Mouse (Mus musculus): Measurements from ENCODE around the gene Btbd9. TPM values are rescaled to one million over a fixed set of nuclear protein-coding genes. Genes with fewer than 3 reads are reported as not detected.

Gene Btbd9
- polyA plus RNA-seq, 1 experiment from 2014 or later = 59.8 TPM

DNA sequence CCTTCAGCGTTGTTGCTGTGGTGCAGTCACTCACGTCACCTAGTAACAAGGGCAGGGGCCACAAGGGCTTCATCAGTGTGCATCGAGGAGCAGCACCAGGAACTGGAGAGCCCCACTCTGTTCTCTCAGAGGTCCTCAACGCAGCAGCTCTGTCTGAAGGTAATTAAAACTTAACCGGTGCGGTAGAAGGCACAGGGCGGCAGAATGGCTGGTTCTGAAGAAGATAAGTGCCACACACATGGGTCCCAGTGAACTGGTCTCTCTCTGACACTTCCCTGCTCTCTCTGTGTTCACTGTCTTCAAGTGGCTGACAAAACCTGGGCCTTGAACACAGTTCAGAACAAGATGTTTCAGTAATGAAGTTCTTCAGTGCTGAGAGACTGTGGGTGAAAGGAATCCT is 239.5 kb downstream of the Btbd9 start:
- Histone ChIP-seq H3K27me3 (ENCODE audit: insufficient read depth, poor library complexity, severe bottlenecking) (no peaks in the 10 kb centered on the region), H3K4me3 (no peak overlapping the region), H3K4me1 (peaks cover 34% of the 10 kb centered on the region), H3K27ac (no peak overlapping the region), H3K9me3 (no peaks in the 10 kb centered on the region), H3K36me3 (no peaks in the 10 kb centered on the region)
- DNase-seq (ENCODE audit: low spot score) = no peak
- 59% methylated on average over 7 of the region's 7 CpGs for WGBS

DNA sequence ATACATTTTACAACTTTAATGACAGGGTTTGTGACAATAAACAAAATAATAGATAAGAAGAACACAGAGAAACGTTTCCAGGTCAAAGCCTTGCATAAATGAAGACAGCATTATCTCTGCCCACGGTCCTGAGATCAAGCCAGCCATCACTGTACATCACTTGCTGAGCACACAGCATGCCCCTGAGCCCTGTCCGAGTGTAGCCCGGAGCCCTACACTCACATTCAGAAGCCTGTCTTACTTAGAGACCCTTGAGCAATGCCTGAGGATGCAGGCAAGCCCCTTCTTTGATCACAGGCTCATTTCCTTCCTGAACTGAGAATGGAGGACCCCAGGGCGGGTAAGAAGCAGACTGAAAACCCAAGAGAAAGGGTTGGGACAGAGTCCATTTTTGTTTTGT is 240.0 kb downstream of the Btbd9 start:
- Histone ChIP-seq H3K27ac (no peak overlapping the region), H3K36me3 (no peaks in the 10 kb centered on the region), H3K27me3 (ENCODE audit: insufficient read depth, poor library complexity, severe bottlenecking) (no peaks in the 10 kb centered on the region), H3K4me1 (peaks cover 38% of the 10 kb centered on the region), H3K4me3 (no peak overlapping the region), H3K9me3 (no peaks in the 10 kb centered on the region)
- no peak for DNase-seq (ENCODE audit: low spot score)
- WGBS = 50% methylated on average over 5 of the region's 5 CpGs

DNA sequence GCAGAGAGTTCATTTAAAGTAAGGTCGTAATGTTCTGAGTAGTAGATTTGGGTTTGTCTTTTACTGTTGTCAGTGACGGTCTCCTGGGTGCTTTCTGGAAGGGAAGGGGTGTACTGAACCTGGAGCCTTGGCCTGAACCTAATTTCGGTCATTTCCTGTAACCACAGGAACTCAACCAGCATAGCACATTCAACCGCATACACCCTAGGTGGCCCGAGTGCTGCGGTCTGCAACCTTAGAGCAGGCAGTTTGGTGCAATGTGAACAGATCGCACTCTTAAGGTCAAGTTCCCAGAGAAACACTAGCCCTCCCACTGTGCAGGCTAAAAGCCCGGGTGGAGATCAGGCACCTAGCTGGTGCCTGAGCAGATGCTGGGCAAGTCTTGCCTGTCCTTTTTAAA is 240.5 kb downstream of the Btbd9 start:
- no peaks in the 10 kb centered on the region for H3K36me3 ChIP-seq
- no peaks in the 10 kb centered on the region for H3K27me3 ChIP-seq (ENCODE audit: insufficient read depth, poor library complexity, severe bottlenecking)
- no peak overlapping the region for H3K27ac ChIP-seq
- WGBS = 53% methylated on average over 8 of the region's 8 CpGs
- H3K9me3 ChIP-seq = no peaks in the 10 kb centered on the region
- no peak for DNase-seq (ENCODE audit: low spot score)
- H3K4me1 ChIP-seq = peaks cover 36% of the 10 kb centered on the region
- no peak overlapping the region for H3K4me3 ChIP-seq

- Histone ChIP-seq H3K9me3 (no peaks in the 10 kb centered on the region), H3K4me3 (no peak overlapping the region), H3K27me3 (ENCODE audit: insufficient read depth, poor library complexity, severe bottlenecking) (no peaks in the 10 kb centered on the region), H3K4me1 (peaks cover 34% of the 10 kb centered on the region), H3K36me3 (no peaks in the 10 kb centered on the region), H3K27ac (no peak overlapping the region)
- 92% methylated on average over 6 of the region's 6 CpGs for WGBS
- DNase-seq (ENCODE audit: low spot score) = no peak
Measured at GRCm38 (mm10) chr17:30334257-30334656, 242.0 kb downstream of the Btbd9 start.

GRCm38 (mm10) chr17:30333136-30333535 is 243.2 kb downstream of the Btbd9 start:
- Histone ChIP-seq H3K27me3 (ENCODE audit: insufficient read depth, poor library complexity, severe bottlenecking) (no peaks in the 10 kb centered on the region), H3K4me3 (no peak overlapping the region), H3K9me3 (no peaks in the 10 kb centered on the region), H3K36me3 (no peaks in the 10 kb centered on the region), H3K4me1 (peaks cover 34% of the 10 kb centered on the region), H3K27ac (no peak overlapping the region)
- 81% methylated on average over 4 of the region's 4 CpGs for WGBS
- DNase-seq (ENCODE audit: low spot score) = no peak

DNA sequence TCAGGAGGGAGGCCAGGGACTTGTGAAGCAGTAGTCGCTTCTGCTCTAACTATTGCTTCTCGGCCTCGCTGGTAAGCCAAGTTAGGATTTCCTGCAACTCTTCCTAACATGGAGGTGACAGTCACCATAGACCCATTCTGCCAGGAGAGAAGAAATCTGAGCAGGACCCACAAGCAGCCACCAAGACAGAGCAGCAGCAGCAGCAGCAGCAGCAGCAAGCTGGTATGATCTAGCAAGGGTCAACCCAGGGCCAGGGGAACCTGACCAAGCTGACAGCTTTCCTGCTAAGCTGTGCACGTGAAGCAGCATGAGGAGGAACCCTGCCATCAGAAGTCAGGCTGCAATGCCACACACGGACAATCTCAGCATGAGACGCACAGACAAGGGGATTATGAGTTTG is 244.9 kb downstream of the Btbd9 start:
- Histone ChIP-seq H3K4me1 (peaks cover 24% of the 10 kb centered on the region), H3K27me3 (ENCODE audit: insufficient read depth, poor library complexity, severe bottlenecking) (no peaks in the 10 kb centered on the region), H3K36me3 (no peaks in the 10 kb centered on the region), H3K9me3 (no peaks in the 10 kb centered on the region), H3K27ac (no peak overlapping the region), H3K4me3 (no peak overlapping the region)
- 68% methylated on average over 6 of the region's 6 CpGs for whole genome bisulfite sequencing
- DNase-seq (ENCODE audit: low spot score) = no peak

- Histone ChIP-seq H3K9me3 (no peaks in the 10 kb centered on the region), H3K36me3 (no peaks in the 10 kb centered on the region), H3K27ac (no peak overlapping the region), H3K4me1 (peaks cover 13% of the 10 kb centered on the region), H3K27me3 (ENCODE audit: insufficient read depth, poor library complexity, severe bottlenecking) (no peaks in the 10 kb centered on the region), H3K4me3 (no peak overlapping the region)
- WGBS = 80% methylated on average over 2 of the region's 2 CpGs
- DNase-seq (ENCODE audit: low spot score) = no peak
Measured at GRCm38 (mm10) chr17:30329531-30329930, 246.8 kb downstream of the Btbd9 start.

DNA sequence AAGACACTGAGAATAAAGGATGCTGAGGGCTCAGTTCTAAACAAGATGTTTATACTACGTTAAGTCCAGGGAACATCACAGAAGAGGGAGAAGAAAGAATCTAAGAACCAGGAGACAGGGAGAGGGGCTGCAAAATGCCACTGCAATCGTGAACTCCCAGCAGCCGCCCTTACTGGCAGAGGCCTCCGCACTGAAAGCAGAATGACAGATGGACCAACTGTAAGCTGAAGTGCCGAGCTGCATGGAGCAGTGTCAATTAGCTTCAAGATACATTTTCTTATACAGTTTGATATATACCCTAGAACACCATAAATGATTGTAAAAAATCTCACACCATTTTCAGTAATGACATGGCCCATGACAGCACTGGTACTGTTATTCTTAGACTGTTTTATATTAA is 247.4 kb downstream of the Btbd9 start:
- H3K27ac ChIP-seq = no peak overlapping the region
- H3K9me3 ChIP-seq = no peaks in the 10 kb centered on the region
- 74% methylated on average over 5 of the region's 5 CpGs for WGBS
- H3K4me1 ChIP-seq = peaks cover 13% of the 10 kb centered on the region
- no peak for DNase-seq (ENCODE audit: low spot score)
- no peaks in the 10 kb centered on the region for H3K27me3 ChIP-seq (ENCODE audit: insufficient read depth, poor library complexity, severe bottlenecking)
- no peak overlapping the region for H3K4me3 ChIP-seq
- no peaks in the 10 kb centered on the region for H3K36me3 ChIP-seq

GRCm38 (mm10) chr17:30326906-30327305 is 249.4 kb downstream of the Btbd9 start:
- DNase-seq (ENCODE audit: low spot score) = no peak
- Histone ChIP-seq H3K4me3 (no peak overlapping the region), H3K9me3 (no peaks in the 10 kb centered on the region), H3K27ac (no peak overlapping the region), H3K27me3 (ENCODE audit: insufficient read depth, poor library complexity, severe bottlenecking) (no peaks in the 10 kb centered on the region), H3K4me1 (peaks cover 5% of the 10 kb centered on the region), H3K36me3 (no peaks in the 10 kb centered on the region)
- WGBS = 79% methylated on average over 1 of the region's 1 CpGs

DNA sequence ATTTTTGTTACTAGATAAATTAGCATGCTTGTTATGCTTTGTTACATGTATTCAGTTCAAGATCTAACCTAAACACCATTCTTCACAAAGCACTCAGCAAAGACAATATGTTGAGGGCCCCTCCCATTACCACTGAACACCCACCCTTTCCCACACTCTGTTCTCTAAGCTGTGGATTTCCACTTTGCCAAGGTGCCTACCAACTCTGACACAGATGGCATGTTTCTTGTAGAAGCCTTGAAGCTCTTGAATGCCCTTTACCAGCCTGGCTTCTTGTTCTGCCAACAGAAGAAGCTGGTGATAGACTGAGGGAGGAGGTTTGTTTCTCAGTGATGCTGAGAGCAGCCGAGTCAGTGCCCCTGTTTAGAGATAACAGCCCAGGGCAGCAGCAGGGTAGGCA is 256.0 kb downstream of the Btbd9 start:
- H3K4me1 ChIP-seq = 0 out of 2 replicates have a peak, but pooled peaks cover 4% of the 10 kb centered on the region
- 48% methylated on average over 1 of the region's 1 CpGs for WGBS

GRCm38 (mm10) chr17:30312688-30313087 is 263.6 kb downstream of the Btbd9 start:
- no peak overlapping the region for H3K27ac ChIP-seq
- peaks cover 18% of the 10 kb centered on the region for H3K4me1 ChIP-seq
- WGBS = 60% methylated on average over 4 of the region's 4 CpGs
- no peaks in the 10 kb centered on the region for H3K36me3 ChIP-seq
- no peak overlapping the region for H3K4me3 ChIP-seq
- no peaks in the 10 kb centered on the region for H3K9me3 ChIP-seq
- no peaks in the 10 kb centered on the region for H3K27me3 ChIP-seq (ENCODE audit: insufficient read depth, poor library complexity, severe bottlenecking)
- DNase-seq (ENCODE audit: low spot score) = no peak

More for the DNA sequence above, 256.0 kb downstream of the Btbd9 start:
- no peak for DNase-seq (ENCODE audit: low spot score)
- H3K27ac ChIP-seq = no peak overlapping the region
- H3K9me3 ChIP-seq = no peaks in the 10 kb centered on the region
- no peaks in the 10 kb centered on the region for H3K36me3 ChIP-seq
- no peak overlapping the region for H3K4me3 ChIP-seq
- H3K27me3 ChIP-seq (ENCODE audit: insufficient read depth, poor library complexity, severe bottlenecking) = no peaks in the 10 kb centered on the region

- no peak overlapping the region for H3K27ac ChIP-seq
Measured at GRCm38 (mm10) chr17:30309627-30310026, 266.7 kb downstream of the Btbd9 start.

DNA sequence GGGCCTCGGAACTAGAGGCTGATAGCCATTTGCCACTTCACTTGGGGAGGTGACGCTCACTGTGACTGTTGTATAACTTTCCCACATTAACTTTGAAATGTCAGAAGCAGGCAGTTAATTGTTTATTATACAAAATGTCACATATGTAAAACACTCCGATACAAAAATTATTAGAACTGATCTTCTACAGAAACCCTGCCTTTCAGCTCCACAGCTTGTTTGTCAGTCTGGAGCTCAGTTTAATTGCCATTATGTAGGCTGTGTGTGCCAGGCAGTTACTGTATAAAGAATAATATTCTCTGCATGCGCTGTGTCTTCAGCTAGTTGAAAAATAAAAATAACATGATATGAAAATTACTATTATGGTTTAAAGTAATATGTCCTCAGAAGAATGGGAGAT is 267.4 kb downstream of the Btbd9 start:
- 76% methylated on average over 4 of the region's 4 CpGs for WGBS

More at GRCm38 (mm10) chr17:30309627-30310026, 266.7 kb downstream of the Btbd9 start:
- Histone ChIP-seq H3K36me3 (no peaks in the 10 kb centered on the region), H3K27me3 (ENCODE audit: insufficient read depth, poor library complexity, severe bottlenecking) (no peaks in the 10 kb centered on the region), H3K4me3 (no peak overlapping the region), H3K9me3 (no peaks in the 10 kb centered on the region), H3K4me1 (peaks cover 30% of the 10 kb centered on the region)
- no peak for DNase-seq (ENCODE audit: low spot score)
- 80% methylated on average over 4 of the region's 4 CpGs for WGBS

DNA sequence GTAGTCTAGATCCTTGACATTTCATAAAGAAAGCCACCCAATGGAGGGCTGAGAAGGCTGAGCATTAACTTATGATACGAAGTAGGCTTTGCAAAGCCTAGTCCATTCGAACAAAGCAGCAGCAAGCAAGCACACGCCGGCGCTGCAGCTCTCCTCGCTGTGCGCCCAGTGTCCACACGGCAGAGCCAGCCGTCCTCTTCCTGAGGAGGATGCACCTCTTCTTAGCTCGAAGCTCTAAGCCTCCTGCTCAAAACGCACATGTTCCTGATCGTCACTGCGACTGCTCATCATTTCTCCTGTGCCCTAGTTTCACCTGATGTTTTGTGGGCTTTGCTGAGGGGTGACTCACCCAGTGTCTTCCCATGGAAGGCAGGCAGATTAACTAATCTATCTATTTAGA is 268.0 kb downstream of the Btbd9 start:
- H3K27ac ChIP-seq = no peak overlapping the region
- DNase-seq (ENCODE audit: low spot score) = no peak

More for the DNA sequence above, 267.4 kb downstream of the Btbd9 start:
- Histone ChIP-seq H3K27ac (no peak overlapping the region), H3K9me3 (no peaks in the 10 kb centered on the region), H3K4me1 (peaks cover 30% of the 10 kb centered on the region), H3K27me3 (ENCODE audit: insufficient read depth, poor library complexity, severe bottlenecking) (no peaks in the 10 kb centered on the region), H3K36me3 (no peaks in the 10 kb centered on the region), H3K4me3 (no peak overlapping the region)
- no peak for DNase-seq (ENCODE audit: low spot score)

More for the DNA sequence above, 268.0 kb downstream of the Btbd9 start:
- Histone ChIP-seq H3K4me1 (peaks cover 30% of the 10 kb centered on the region), H3K27me3 (ENCODE audit: insufficient read depth, poor library complexity, severe bottlenecking) (no peaks in the 10 kb centered on the region), H3K36me3 (no peaks in the 10 kb centered on the region), H3K4me3 (no peak overlapping the region), H3K9me3 (no peaks in the 10 kb centered on the region)
- WGBS = 85% methylated on average over 13 of the region's 13 CpGs

All from heart, embryonic 10.5 days (tissue).